Mouse (Mus musculus) liver, adult 10 weeks (tissue): ENCODE measurements around the gene AC131692.1. TPM values are rescaled to one million over a fixed set of nuclear protein-coding genes. Genes with fewer than 3 reads are reported as not detected.

Experiments used
- polyA plus RNA-seq: library from polyadenylated mRNA; stranded (reverse); fragments of 350-450 nt; fragmentation: Illumina TruSeq; extraction: RNeasy Lipid Tissue Mini Kit (QIAGEN cat#74804); gene quantifications from one replicate; pipeline ENCODE4 v1.2.3, GENCODE M21; 2014; ENCODE audit warnings: low read depth, low replicate concordance

AC131692.1 gene
- not detected for polyA plus RNA-seq

DNA sequence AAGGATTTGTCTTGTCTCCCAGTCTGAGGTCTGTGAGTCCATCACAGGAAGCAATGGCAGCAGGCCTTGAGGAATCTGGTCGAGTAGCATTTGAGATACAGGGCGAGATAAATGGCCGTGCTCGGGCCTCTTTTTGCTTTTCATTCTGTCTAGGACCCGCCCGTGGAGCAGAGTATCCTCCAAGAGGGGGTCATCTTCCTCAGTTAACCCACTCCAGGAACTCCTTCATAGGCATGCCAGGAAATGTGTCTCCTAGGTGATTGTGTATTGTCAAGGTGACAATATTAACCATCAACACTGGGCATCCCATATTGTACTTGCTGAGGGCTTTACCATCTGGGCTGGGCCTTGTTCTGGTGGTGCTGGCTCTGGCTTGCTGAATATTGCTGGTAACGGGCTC lies at the start of gene AC131692.1:
Gene AC131692.1, plus strand, starts transcription at position 301 of the 400 bp plus-strand sequence.

DNA sequence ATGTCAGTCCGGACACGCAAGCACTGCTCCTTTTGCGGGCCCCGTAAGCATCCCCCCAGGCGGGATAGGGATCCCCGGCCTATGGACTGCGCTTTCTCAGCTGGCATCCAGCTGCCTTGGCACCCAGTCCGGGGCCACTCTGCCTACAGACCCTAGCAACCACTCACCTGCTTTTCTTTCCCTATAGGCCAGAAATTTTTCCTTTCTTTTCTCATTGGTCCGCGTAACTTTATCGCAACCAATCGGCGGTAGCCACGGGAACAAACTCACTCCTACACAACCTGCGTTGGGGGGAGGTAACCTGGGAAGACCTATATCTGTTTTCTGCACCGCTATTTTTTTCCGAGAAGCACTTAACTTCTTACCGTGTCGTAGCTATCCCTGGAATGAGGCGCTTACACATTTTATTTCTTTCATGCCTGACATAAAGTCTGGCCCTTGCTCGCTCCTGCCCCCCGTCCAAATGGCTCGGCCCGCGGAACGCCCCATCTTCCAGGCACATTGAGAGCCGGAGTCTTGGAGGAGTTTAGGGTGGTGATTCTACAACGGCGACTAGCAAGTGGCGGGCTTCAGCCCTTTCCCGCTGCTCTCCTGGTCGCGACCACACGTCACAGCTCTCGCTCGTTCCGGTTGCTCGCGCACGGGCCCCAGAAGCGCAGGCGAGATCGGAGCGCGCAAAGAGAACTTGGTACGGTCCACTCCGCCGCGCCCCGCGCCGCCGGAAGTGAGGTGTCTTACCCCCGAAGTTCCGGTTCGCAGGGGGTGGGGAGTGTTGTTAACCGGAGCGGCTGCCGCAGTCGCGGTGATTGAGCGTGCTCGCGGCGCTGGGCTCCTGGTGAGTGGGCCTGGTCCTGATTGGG lies 47.7 kb upstream of the AC131692.1 start, which contains the start of gene Syvn1:
Gene Syvn1, plus strand, starts transcription at position 283 of the 860 bp plus-strand sequence.

DNA sequence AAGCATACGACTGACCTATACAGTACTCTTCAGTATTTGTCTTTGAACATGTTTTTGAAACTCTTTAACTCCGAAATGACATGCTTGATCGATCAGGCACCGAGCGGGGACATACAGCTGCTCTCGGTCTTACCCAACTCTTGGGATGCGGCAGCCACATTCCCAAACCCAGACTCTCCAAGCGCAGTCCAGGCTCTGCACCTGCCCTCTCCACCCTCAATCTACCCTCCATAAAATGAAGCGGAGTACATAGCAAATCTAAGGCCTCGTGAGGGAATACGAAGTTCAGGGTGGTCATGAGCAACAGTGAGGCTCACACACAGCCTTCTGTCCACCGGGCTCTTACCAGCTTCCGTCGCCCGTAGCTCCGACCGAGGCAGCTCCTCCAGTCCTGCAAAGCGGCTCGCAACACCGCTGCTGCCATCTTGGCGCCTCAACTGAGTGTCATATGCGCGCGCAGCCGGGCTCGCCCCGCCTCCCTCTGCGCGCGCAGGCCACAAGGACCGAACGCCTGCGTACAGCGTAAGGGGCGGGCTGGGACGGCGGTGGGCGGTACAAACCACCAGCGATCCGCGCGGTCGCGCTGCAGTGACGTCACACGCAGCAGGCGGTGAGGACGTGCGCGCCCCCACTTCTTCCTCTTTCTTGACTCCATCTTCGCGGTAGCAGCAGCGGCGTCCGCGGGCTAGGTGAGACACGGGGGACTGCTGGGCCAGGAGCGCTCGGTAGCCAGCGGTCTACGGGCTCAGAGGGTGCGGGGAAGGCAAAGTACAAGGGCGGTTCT lies 36.7 kb upstream of the AC131692.1 start, which contains the start of the genes Mrpl49 and Fau:
Gene Mrpl49, minus strand, starts transcription at position 473 of the 784 bp plus-strand sequence.
Gene Fau, plus strand, starts transcription at position 532 of the 784 bp plus-strand sequence.

DNA sequence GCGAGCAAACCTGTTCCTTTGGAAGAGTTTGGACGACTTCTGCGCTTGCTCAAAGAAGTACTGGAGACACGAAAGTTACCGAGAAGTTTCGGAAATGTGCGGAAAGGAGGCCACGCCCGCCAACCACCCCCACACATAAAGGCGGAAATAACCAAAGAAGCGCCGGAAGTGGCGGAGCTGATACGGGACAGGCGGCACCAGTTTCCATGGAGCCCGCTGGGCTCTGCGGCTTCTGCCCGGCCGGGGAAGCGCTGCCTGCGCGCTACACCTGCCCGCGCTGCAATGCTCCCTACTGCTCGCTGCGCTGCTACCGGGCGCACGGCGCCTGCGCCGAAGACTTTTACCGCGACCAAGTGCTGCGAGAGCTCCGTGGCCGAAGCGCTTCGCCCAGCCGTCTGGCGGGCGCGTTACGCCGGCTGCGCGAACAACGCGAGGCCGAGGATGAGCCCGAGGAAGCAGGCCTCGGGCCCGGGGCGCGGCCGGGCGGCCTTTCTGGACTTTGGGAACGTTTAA lies 33.1 kb upstream of the AC131692.1 start, which contains the start of gene Znhit2:
Gene Znhit2, plus strand, starts transcription at position 172 of the 513 bp plus-strand sequence.

GRCm38 (mm10) chr19:6067724-6068415 lies 26.3 kb upstream of the AC131692.1 start, which contains the start of gene Tm7sf2:
Tm7sf2 (minus strand) TSS chr19:6068373.

GRCm38 (mm10) chr19:6076564-6077393 lies 17.4 kb upstream of the AC131692.1 start, which contains the start of gene Vps51:
Vps51 (minus strand) TSS chr19:6077231.

GRCm38 (mm10) chr19:6079983-6080480 lies 14.2 kb upstream of the AC131692.1 start, which contains the start of gene Tmem262:
Tmem262 (plus strand) TSS chr19:6080033.

DNA sequence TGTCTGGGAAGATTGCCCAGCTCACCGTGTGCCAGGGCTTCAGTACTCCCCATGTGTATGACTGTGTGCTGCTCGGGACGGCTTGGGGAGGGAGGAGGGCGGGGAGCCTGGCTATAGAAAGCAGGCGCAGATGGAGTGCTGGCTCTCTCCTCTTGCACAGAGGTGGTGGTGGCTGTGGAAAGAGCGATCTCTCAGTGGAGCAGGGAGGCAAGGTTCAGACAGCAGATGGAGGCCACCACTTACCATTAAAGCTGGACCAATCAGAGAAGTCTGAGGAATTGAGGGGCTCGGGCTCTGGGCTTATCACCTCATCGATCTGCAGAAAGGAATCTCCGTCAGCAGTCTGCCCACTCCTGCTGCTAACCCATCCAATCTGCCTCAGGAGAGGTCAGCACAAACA lies 12.1 kb upstream of the AC131692.1 start, which contains the start of gene Gm28374:
Gene Gm28374, minus strand, starts transcription at position 101 of the 400 bp plus-strand sequence.

GRCm38 (mm10) chr19:6084478-6085248 lies 9.6 kb upstream of the AC131692.1 start, which contains the start of the genes Zfpl1 and Cdca5:
Zfpl1 (minus strand) TSS chr19:6084956.
Cdca5 (plus strand) TSS chr19:6084983.

DNA sequence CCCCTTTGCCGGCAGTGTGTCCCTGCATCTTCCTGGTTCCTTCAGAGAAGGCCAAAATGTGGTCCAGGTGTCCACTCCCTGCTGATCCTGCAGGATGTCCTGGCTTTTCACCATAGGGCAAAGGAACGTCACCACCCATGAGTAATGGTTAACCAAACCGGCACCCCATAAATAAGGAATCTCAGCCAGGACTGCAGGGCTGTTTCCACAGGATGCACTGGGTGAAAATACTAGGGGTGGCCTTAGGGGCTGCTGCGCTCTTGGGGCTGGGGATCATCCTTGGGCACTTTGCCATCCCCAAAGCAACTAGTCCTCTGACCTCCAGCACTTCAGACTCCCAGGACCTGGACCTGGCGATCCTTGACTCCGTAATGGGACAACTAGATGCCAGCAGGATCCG lies 11.4 kb downstream of the AC131692.1 start, which contains the start of gene Naaladl1:
Gene Naaladl1, plus strand, starts transcription at position 197 of the 400 bp plus-strand sequence.

GRCm38 (mm10) chr19:6117986-6118676 lies 23.9 kb downstream of the AC131692.1 start, which contains the start of gene Sac3d1:
Sac3d1 (minus strand) TSS chr19:6118650.

GRCm38 (mm10) chr19:6127760-6128341 lies 33.6 kb downstream of the AC131692.1 start, which contains the start of gene Snx15:
Snx15 (minus strand) TSS chr19:6128304.

GRCm38 (mm10) chr19:6140678-6141393 lies 46.6 kb downstream of the AC131692.1 start, which contains the start of gene Batf2:
Batf2 (plus strand) TSS chr19:6140983.

DNA sequence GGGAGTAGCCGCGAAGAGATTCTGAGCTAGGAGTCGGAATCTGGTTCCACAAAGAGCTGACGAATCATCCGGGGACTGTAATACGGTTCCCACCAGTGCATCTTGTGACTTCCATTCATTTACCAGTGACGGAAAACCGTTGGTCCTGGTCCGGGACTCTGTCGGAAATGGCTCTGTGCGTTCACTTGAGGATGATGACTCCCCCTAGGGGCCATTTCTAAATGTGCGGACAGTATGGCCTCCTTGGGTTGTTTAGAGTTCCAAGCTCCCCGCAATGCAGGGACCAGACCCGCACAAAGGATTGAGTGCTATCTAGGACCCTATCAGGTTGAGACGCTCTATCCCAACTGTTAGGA lies 47.2 kb downstream of the AC131692.1 start, which contains the start of gene Arl2:
Gene Arl2, minus strand, starts transcription at position 155 of the 356 bp plus-strand sequence.

